Mouse (Mus musculus) right cerebral cortex, postnatal 10 days (tissue): ENCODE measurements around the gene Erc1.

ENCODE experiments used
- DNase-seq, 2 experiments: peaks; one replicate each; pipeline ENCODE4 v3.0.0; 2021; ENCODE audit warnings: low spot score in 2 of 2

Gene Erc1

DNA sequence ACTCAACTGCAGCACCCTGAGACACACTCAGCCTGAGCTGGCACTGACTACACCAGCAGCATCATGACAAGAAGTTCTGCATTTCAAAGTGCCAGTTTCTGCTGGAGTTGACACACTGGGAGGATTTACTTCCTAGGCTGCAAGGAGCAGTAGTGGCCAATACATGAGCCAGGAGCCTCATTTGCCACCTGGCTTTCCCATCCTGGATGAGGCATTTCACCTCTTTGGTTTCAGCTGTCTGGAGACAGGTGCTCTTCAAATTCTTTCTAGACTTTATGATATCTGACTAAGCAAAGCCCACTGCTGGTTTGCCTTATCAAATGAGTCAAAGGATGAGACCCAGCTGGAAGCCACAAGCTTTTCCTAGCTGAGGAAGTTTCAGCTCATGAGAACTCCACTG is 260.5 kb downstream of the Erc1 start:
- DNase-seq: no peak

DNA sequence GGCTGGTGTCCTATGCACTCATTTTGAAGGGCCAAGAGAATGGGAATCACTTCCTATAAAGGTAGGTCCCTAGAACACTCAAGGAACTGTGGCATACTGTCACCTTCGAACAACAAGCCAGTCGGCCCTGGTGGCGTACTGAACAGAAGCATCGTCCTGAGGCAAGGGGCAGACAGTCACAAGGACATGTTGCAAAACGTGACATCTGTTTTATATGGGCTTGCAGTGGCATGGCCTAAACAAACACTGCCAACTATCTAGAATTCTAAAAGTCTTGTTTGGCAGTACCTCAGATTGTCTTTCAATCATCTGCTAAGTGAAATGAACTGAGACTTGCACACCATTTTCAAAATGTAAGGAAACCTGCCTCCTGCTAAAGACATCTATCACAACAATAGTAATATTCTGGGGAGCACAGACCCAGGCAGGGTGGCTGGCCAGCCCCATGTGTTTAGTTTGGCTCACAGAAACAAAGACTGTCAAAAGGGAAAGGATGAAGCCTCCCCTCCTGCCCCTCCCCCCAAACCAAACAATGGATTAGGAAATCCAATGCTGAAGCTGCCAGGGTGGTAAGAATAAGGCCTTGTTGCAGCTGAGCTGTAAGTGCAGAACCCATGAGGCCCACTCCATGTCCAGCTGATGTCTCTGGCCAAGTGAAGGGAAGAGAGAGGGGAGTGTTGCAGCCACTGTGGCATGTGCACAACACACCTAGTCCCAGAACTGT is 262.2 kb downstream of the Erc1 start:
- no peak for DNase-seq

DNA sequence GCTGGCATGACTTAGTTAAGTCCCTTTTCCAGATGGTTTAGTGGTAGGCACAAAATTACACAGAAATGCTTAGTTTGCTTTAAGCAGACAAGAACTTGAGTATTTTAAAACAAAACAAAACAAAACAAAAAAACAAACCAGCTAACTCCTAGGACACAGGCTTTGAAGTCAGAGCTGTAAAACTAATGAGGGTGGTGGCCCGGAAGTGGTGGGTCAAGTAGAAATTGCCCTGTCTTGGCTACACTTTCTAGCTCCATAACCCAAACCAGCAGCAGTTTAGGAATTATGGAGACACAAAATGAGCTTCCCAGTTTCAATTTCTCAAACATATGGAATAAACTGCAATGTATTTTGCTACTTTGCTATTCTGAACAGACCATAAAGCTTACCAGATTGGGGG is 263.9 kb downstream of the Erc1 start:
- DNase-seq: no peak

DNA sequence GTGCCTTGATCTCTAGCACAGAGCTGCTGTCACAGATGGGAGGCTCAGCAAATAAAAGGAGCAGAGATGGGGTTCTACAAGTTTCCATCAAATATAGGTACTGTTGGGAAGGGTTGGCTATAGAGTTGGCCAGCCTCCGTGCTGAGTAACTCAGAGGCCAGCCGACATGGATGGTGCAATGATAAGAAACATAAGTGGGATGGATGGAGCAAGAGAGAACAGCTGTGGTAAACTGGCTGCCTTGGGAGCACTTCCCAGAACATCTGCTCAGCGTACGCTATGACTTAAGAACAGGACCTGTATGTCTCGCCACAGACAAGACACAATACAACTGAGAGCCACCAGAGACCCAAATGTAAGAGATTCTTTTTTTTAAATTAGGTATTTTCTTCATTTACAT is 264.8 kb downstream of the Erc1 start:
- no peak for DNase-seq

DNA sequence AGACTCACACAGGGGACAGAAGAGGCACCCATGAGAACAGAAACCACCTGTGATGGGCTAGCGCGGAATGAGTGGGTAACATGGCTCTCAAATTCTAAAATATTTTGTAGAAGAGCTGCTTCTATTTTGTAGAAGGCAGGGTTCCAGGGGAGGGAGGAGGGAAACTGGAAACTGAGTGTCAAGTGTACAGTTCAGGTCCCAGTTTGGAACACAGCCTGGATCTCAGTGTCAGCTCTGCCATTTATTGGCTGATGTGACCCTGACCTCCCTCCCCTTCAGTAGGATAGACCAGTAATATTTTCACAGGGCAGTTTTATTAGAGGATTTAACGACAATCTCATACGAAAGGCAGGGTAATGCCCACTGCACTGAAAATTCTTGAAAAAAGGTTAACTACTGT is 271.3 kb downstream of the Erc1 start:
- DNase-seq: no peak

DNA sequence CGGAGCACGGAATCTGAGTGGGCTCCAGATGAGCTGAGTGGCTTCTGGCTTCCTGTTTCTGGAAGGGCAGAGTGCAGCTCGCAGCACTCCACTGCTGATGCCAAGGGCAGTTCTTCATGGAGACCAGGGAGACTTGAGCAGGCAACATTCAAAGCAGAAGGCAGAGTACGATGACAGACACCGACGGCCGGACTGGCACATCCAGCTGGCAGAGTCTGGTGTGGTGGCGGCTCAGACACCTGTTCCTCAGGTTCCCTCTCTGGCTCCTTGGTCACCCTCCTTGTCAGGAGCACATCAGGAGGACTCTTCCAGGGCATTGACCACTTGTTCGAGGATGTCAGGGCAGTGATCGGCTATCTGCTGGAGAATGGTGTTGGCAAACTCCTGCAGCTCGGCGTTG is 272.6 kb downstream of the Erc1 start:
- no peak for DNase-seq

DNA sequence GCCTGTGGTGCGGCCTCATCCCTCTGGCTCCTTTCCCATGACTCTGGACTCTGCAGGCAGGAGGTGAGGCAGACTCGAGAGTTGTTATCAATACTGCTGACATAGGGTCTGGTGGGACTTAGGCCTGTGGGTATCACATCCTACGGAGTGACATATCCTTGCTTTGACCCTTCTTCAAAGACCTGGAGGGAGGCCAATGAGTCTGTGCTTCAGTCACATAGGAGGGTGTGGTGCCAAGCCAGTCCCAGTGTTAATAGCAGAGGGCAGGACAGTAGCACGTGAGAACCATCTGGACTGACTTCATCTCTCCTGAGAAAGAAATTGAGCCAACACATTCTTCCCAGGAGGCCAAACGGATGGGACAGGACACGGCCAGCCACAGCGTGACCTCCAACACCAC is 275.7 kb downstream of the Erc1 start:
- DNase-seq: no peak

DNA sequence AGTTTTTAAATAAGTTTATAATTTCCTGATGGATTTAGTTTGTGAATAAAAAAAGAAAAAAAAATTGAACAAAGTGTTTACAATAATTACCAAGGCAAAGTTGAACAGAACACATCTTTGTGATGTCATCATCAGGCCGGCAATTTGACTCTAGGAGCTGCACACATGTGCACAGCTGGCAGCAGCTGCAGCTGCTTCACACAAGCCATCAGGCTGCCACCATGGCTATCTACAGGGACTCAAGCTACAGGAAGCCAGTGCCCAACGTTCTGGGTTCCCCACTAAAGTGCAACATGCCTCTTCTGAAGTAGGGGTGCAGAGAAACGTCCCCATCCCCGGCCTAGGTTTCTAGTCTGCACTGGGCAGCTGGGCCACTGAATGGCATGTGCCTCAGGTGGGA is 277.2 kb downstream of the Erc1 start:
- no peak for DNase-seq

DNA sequence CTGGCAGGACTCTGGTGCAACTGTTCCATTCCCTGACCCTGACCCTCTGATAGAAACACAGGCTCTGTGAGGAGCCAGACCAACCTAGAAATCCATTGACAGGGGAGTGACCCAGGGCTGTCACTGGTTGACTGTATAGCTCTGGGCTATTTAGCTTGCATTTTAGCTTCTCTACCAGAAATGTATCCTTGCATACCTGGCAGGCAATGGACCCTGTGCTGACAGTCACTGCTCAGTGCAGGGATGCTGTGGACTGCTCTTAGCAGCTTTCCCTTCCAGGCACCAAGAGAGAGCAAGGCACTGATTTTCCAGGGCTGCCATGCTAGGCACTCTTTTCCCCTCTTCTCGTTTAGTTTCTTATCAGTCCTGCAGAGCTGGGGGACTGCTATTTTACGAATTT is 279.6 kb downstream of the Erc1 start:
- no peak for DNase-seq

DNA sequence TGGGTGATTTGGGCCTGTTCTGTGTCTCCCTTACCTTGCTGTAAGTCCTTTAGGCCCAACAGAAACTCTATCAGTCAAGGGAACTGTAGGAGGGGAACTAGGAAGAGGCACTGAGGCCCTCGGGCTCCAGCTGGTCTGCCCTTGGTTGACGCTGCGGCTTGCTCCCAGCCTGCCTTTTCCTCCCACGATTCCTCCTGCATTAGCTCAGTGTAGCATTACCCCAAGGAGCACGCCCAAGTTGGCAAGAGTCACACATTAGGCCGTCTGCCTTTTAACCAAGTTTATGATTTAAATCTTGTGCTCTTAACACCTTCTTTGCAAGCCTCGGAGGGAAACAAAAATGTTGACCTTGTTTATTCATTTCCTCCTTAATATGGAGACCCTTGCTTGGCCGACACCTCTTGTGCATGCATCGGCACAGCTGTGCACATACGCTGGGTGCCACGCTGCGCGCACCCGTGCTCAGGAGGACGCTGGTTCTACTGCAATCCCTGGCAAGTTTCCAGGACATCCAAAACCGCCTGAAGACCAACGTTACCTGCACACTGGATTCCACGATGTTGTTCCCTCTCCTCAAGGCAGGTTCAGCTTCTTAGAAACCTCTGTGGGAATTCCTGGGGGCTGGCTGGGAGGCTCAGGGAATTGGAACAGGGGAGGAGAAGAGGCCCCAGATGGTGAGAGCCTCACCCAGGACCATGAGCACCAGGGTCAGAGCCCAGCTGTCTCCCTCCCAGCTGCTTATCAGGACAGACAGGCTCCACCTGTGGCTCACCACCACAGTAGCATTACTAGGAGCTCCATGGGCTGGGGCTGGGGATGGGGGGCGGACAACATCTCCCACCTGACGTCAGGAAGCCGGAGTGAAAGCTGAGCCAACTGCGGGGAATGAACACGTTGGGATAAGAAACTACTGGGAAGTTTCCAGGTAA is 282.3 kb downstream of the Erc1 start:
- no peak for DNase-seq

DNA sequence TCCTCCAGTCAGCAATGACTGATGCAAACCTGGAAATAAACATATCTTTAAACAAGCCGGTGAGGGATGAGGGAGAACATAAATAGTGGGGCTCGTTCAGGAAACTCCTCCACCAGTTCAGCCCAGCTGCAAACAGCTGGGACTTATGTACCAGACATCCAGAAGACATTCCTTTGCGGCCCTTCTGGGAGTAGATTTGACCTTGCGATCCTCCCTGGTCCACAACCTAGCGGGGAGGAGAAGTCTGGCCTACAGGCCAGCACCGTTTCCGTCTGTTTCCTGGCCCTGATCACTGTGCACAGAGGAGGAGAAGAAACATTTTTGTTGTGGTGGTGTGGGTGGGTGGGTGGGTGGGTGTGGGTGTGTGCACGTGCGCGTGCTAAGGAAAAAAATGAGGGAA is 285.4 kb downstream of the Erc1 start:
- DNase-seq: no peak

DNA sequence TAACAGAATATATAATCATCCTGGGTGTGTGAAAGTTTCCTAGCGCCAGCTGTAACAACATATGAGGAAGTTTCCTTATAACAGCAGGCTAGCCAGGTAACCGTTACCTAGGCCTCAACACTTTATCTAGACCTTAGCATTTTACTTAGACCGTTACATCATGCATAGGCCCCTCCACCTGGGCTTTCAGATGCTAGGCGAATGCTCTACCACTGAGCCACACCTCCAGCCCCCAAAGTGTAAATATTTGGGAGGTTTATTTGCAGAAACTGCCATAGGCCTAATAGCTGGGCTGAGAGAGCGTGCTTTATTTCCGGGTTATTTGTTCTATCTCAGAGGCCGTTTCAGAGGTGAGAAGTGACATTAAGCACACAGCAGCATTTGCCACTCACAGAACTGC is 289.1 kb downstream of the Erc1 start:
- DNase-seq: no peak

DNA sequence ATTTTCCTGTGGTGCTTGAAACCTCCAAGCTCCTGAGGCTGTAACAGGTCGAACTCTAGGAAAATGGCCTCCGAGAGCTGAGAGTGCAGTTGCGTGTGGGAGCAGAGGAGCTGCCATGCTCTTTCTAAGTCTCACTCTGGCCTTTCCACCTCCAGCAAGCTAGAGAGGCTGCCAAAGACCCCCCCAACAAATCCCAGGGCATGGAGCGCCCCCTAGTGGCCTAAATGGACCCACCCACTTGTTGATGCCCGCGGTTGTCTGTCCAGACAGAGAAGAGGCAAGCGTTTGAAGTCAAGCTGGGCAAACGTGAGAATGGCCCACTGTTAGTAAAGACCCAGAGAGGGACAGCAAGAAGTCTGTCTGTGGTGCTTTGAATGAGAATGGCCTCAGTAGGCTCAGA is 293.5 kb downstream of the Erc1 start:
- no peak for DNase-seq

DNA sequence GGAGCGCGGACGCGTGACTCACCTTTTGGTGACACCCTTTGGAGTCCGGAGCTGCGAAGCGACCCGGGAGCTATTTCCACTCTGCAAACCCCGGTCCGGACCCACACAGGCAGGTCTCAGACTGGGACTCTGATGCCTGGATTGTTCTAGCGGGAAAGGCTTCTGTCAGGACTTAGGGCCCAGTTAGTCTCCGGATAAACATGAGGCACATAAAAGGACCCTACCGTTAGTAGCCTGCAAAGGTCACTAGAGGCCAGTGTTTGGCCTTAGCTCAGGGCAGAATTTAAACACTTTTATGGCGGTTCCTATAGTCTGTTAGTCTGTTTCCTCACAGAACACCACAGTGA is 303.5 kb downstream of the Erc1 start:
- peak in 1 of 2 experiments; percentile 26 for DNase-seq

DNA sequence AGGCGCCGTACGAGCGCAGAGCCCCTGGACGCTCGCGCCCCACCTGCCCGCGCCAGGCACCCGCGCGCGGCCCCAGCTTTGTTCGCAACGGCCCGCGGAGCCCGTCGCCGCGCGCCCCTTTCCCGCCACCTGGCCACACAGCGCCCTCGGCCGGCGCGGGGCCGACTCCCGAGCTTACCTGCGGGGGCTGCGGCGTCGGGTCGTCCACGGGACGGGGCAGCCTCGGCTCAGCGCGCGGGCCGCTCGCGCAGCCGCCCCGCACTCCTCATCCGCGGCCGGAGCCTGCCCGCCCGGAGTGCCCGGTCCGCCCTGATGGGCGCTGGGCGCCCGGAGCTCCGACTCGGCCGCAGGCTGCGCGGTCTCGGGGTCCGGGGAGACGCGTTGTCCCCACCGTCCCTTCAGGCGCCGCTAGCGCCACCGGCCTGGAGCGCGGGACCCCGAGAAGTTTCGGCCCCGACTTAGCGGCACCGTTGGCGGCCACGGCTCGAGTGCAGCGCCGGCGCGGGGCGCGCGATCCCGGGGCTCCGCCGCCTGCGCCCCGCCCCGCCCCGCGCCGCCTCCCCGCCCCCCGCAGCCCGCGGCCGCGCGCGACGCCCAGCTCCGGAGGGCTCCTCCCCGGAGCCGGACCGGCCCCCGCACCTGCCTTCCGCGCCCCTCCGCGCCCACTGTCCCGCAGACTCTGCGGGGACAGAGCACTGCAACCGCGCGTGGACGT is 304.0 kb downstream of the Erc1 start, which contains the start of gene Wnt5b:
Gene Wnt5b (minus strand): TSS at position 545 of the 715 bp plus-strand sequence.
- DNase-seq: no peak

DNA sequence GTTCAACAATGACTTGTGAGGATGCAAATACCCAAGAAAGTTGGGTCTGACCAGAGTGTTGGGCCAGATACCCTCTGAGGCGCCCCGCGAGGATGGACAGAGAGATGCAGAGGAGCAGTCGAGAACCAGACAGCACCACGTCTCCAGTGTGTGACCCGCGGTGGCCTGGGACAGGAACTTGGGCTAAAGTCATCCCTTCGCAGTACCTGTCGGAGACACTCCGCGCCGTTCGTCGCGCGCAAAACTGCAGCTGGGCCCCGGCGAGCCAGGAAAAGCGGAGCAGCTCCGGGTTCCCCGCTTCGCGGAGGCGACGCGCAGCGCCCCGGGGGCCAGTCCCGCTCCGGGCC is 304.5 kb downstream of the Erc1 start:
- DNase-seq: no peak

DNA sequence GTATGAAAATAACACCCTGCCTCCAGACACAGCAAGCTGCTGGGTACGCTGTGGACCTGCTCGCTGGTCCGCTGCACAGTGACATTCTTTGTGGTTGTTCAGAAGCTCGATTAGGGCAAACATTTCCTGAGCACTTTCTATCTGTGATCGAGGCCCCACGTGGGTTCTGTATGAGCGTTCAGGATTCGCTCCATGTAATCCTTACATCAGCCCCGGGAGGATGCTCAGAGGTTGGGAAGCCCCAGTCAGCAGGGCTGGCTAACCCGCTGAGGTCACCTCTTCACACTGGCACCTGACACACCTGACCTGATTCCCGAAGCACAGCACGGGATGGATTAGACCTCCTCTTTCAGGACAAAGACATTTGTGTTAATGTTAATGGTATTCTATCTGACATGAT is 312.1 kb downstream of the Erc1 start:
- no peak for DNase-seq

DNA sequence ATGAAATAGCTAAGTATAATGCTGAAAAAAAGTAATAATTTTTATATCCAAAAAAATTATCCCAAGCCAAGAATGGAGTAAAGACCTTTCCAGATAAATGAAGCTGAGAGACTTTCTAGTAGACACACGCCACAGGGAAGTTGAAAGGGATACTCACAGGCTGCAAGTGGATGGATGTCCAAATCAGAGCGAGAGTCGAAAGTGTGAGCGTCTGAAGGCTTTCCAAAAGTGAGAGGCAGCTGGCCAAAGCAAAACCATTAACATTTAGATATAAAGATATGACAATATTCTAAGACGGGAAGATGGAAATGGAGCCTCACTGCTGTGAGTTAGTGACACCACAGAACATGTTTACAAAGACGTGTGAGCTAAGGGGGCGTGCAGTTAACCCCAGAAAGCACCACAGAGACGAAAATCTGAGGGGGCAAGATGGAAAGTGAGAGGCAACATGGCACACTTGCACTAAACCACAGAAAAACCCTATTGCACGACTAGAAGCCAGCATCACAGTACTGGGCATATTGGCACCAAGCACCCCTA is 314.7 kb downstream of the Erc1 start:
- peak in 1 of 2 experiments; percentile 32 for DNase-seq

DNA sequence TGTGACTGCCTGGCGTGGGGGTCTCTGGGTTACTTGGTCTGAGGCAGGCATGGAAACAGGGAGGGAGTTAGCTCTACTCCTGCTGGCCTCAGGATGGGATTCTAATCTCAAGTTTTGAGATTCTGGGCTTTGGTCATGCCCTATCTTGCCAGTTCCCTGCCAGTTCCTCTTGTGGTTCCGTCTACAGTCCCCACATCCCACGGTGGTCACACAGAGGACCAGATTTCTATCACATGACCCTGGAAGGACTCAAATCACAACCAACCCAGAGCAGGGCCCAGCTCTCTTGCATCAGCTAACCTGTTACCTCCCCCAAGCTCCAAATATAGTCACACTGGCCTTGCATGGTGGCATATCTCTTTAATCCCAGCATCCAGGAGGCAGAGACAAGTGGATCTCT is 318.3 kb downstream of the Erc1 start:
- no peak for DNase-seq

DNA sequence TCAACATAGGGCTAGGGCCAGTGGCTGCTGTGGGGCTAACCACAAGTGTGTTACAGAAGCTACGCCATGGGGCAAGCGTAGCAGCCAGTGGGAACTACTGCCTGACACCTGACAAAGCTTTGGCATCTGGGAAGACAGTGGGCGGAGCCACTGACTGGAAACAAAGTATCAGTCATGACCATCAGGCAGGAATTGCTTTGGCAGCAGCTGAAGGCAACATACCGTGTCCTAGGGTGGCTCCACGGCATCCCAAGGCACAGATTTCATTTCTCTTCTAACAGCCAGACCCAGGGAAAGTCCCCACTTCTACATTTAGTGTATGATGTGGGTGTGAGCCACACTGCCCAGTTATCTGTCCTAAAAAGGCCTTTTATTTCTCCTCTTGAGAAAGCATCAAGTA is 321.5 kb downstream of the Erc1 start:
- no peak for DNase-seq

DNA sequence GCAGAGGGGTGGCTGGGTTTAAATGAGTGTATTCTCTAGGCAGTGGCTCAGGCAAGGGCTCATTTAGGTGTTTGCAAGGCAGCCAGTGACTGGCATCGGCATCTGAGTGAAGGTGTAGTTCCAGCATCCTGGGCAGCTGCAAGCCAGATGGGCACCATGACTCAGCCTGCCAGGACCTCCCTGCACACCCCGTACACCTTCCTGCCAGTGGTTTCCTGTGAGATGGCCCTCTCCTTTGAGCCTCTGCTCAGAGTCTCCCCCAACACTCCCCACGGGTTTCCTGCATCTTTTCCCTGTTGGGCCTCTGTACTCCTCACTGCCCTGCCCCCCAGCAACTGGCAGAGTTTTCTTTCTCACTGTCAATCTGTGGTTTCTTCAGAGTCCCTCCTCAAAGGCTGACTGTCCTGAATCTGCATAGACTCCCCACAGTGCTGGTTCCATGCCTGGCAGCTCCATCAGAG is 326.0 kb downstream of the Erc1 start:
- DNase-seq: peak; percentile 45 to 53

DNA sequence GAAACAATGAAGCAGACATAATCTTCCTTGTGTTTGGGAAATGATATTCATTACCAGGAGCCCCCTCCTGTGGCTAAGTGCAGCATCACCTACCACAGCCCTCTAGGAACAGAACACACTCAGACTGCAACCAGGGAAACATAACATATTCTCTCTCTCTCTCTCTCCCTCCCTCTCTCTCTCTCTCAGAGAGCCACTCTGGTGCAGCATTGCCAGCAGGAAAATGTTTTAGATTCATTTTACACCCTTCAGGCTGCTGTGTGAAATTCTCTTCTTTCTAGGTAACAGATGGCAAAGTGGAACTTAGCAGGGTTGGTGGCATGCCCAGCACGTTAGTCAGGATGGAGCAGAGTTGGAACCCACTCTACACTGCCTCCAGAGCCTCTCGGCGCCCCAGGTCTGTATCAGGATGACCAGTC is 326.5 kb downstream of the Erc1 start:
- DNase-seq: peak; percentile 62 to 80
